In the genomic region with DNA sequence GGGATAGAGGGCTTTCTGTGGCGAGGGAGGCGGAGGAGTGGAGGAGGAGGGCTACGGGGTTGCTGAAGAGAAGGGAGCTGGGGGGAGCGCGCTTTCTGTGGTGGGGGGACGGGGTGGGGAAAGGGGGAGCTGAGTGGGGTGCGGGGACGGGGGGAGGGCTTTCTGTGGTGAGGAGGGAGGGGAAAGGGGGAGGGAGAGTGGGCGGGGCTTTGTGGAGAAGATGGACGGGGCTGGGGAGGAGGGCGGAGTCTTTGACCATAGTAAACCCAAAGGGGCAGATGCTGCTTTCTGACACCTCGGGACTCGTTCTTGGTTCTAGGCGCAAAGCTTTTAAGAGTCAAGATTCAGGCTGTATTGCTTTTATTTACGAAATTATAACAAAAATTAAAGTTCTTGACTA, we compare ENCODE assay signal across 8 mouse cellular contexts. TPM values are rescaled to one million over a fixed set of nuclear protein-coding genes. Genes with fewer than 3 reads are reported as not detected.
DNase-seq lines count a peak whose midpoint lies in the region; ATAC-seq lines count a peak whose summit lies in the region.

No protein-coding gene starts in this region.

- peak overlapping the region; percentile 81 for H3K9ac ChIP-seq in neural tube, embryonic 11.5 days (ENCODE audit: low read length)
- H3K9ac ChIP-seq in forebrain, embryonic 12.5 days: peak overlapping the region; percentile 83
- H3K9ac ChIP-seq in hindbrain, embryonic 13.5 days: peak overlapping the region; percentile 85
- peak overlapping the region; percentile 70 for H3K9ac ChIP-seq in limb, embryonic 11.5 days (ENCODE audit: low read length)
- H3K9ac ChIP-seq in midbrain, embryonic 12.5 days (replicated peaks): peak overlapping the region; percentile 78
- H3K9ac ChIP-seq in stomach, embryonic 14.5 days (replicated peaks; ENCODE audit: low read depth, low read length): peak overlapping the region; percentile 74; the same call in 1 of the 2 replicates

- peak overlapping the region; percentile 88 for H3K27ac ChIP-seq in neural tube, embryonic 11.5 days (ENCODE audit: low read depth, low read length)
- peak overlapping the region; percentile 97 for H3K27ac ChIP-seq in forebrain, embryonic 12.5 days
- peak overlapping the region; percentile 97 for H3K27ac ChIP-seq in hindbrain, embryonic 13.5 days
- peak overlapping the region; percentile 72 for H3K27ac ChIP-seq in limb, embryonic 11.5 days (replicated peaks; ENCODE audit: low read depth, low read length)
- peak overlapping the region; percentile 96 for H3K27ac ChIP-seq in midbrain, embryonic 12.5 days (replicated peaks)
- H3K27ac ChIP-seq in stomach, embryonic 14.5 days (ENCODE audit: low read length): peak overlapping the region; percentile 94

- no peaks in the 10 kb centered on the region for H3K4me1 ChIP-seq in neural tube, embryonic 11.5 days (ENCODE audit: control insufficient read depth, insufficient read depth, low read length)
- peaks cover 15% of the 10 kb centered on the region for H3K4me1 ChIP-seq in forebrain, embryonic 12.5 days
- H3K4me1 ChIP-seq in hindbrain, embryonic 13.5 days (replicated peaks): peaks cover 7% of the 10 kb centered on the region; the same call in 1 of the 2 replicates
- H3K4me1 ChIP-seq in limb, embryonic 11.5 days (ENCODE audit: control insufficient read depth, insufficient read depth, low read length): peaks cover 3% of the 10 kb centered on the region; the same call in 1 of the 2 replicates
- peaks cover 13% of the 10 kb centered on the region; the same call in 1 of the 2 replicates for H3K4me1 ChIP-seq in midbrain, embryonic 12.5 days
- peaks cover 20% of the 10 kb centered on the region for H3K4me1 ChIP-seq in stomach, embryonic 14.5 days (ENCODE audit: control insufficient read depth, insufficient read depth, low read length)

- ATAC-seq in neural tube, embryonic 11.5 days (ENCODE audit: insufficient read depth, low FRiP score, low TSS enrichment): no peak
- ATAC-seq in forebrain, embryonic 12.5 days (ENCODE audit: low FRiP score): 0 out of 2 replicates have a peak, but pooled peaks have one; percentile 31
- peak; percentile 39; the same call in 1 of the 2 replicates for ATAC-seq in hindbrain, embryonic 13.5 days (ENCODE audit: low FRiP score)
- ATAC-seq in limb, embryonic 11.5 days (ENCODE audit: insufficient number of reproducible peaks, low FRiP score, low TSS enrichment, low read depth): no peak
- ATAC-seq in midbrain, embryonic 12.5 days (ENCODE audit: low FRiP score, low read depth): peak; percentile 24
- no peak for ATAC-seq in stomach, embryonic 14.5 days (ENCODE audit: insufficient number of reproducible peaks, insufficient read depth, low FRiP score, low read depth)

- H3K4me3 ChIP-seq in neural tube, embryonic 11.5 days (ENCODE audit: low read depth, low read length): peak overlapping the region; percentile 71
- peak overlapping the region; percentile 72 for H3K4me3 ChIP-seq in forebrain, embryonic 12.5 days (replicated peaks)
- peak overlapping the region; percentile 70 for H3K4me3 ChIP-seq in hindbrain, embryonic 13.5 days
- H3K4me3 ChIP-seq in limb, embryonic 11.5 days (ENCODE audit: low read depth, low read length): peak overlapping the region; percentile 65
- H3K4me3 ChIP-seq in midbrain, embryonic 12.5 days: peak overlapping the region; percentile 82
- peak overlapping the region; percentile 72 for H3K4me3 ChIP-seq in stomach, embryonic 14.5 days (ENCODE audit: low read depth, low read length)

- H3K9me3 ChIP-seq in neural tube, embryonic 11.5 days (ENCODE audit: control insufficient read depth, low read length): no peaks in the 10 kb centered on the region
- H3K9me3 ChIP-seq in forebrain, embryonic 12.5 days: no peaks in the 10 kb centered on the region
- no peaks in the 10 kb centered on the region for H3K9me3 ChIP-seq in hindbrain, embryonic 13.5 days
- no peaks in the 10 kb centered on the region for H3K9me3 ChIP-seq in limb, embryonic 11.5 days (ENCODE audit: control insufficient read depth, low read length)
- H3K9me3 ChIP-seq in midbrain, embryonic 12.5 days: no peaks in the 10 kb centered on the region
- H3K9me3 ChIP-seq in stomach, embryonic 14.5 days (ENCODE audit: control insufficient read depth, low read depth, low read length): no peaks in the 10 kb centered on the region

- no peaks in the 10 kb centered on the region for H3K27me3 ChIP-seq in neural tube, embryonic 11.5 days (ENCODE audit: control insufficient read depth, insufficient read depth, low read length)
- H3K27me3 ChIP-seq in forebrain, embryonic 12.5 days: no peaks in the 10 kb centered on the region
- no peaks in the 10 kb centered on the region for H3K27me3 ChIP-seq in hindbrain, embryonic 13.5 days
- no peaks in the 10 kb centered on the region for H3K27me3 ChIP-seq in limb, embryonic 11.5 days (ENCODE audit: control insufficient read depth, insufficient read depth, low read length)
- no peaks in the 10 kb centered on the region for H3K27me3 ChIP-seq in midbrain, embryonic 12.5 days
- no peaks in the 10 kb centered on the region for H3K27me3 ChIP-seq in stomach, embryonic 14.5 days (ENCODE audit: control insufficient read depth, insufficient read depth, low read length)

- peaks cover 4% of the 10 kb centered on the region; the same call in 1 of the 2 replicates for H3K36me3 ChIP-seq in neural tube, embryonic 11.5 days (ENCODE audit: control insufficient read depth, insufficient read depth, low read length)
- peaks cover 39% of the 10 kb centered on the region for H3K36me3 ChIP-seq in forebrain, embryonic 12.5 days (replicated peaks)
- peaks cover 36% of the 10 kb centered on the region for H3K36me3 ChIP-seq in hindbrain, embryonic 13.5 days
- H3K36me3 ChIP-seq in limb, embryonic 11.5 days (ENCODE audit: control insufficient read depth, insufficient read depth, low read length): peaks cover 11% of the 10 kb centered on the region
- H3K36me3 ChIP-seq in midbrain, embryonic 12.5 days: peaks cover 40% of the 10 kb centered on the region
- H3K36me3 ChIP-seq in stomach, embryonic 14.5 days (ENCODE audit: control insufficient read depth, insufficient read depth, low read length): peaks cover 37% of the 10 kb centered on the region

- DNase-seq in neural tube, embryonic 11.5 days (ENCODE audit: low spot score): peak; percentile 80
- DNase-seq in neural tube, embryonic 10.5 days (ENCODE audit: extremely low spot score, low spot score): no peak
- peak; percentile 39 for DNase-seq in brain, embryonic 18.5 days (ENCODE audit: low read depth, low spot score)
- peak; percentile 67 for DNase-seq in limb, embryonic 11.5 days (ENCODE audit: low spot score)

- 2% methylated on average over 11 of the region's 15 CpGs for WGBS in neural tube, embryonic 11.5 days
- 4% methylated on average over 13 of the region's 15 CpGs for WGBS in forebrain, embryonic 12.5 days
- WGBS in hindbrain, embryonic 13.5 days: under 1% methylated on average over 15 of the region's 15 CpGs
- WGBS in limb, embryonic 11.5 days: under 1% methylated on average over 13 of the region's 15 CpGs
- WGBS in midbrain, embryonic 12.5 days: 2% methylated on average over 12 of the region's 15 CpGs
- 3% methylated on average over 15 of the region's 15 CpGs for WGBS in stomach, embryonic 14.5 days

- peak overlapping the region; percentile 49 for H3K4me2 ChIP-seq in neural tube, embryonic 11.5 days (ENCODE audit: low read depth)
- H3K4me2 ChIP-seq in forebrain, embryonic 12.5 days: peak overlapping the region; percentile 54
- peak overlapping the region; percentile 78 for H3K4me2 ChIP-seq in hindbrain, embryonic 13.5 days
- peak overlapping the region; percentile 65; the same call in 1 of the 2 replicates for H3K4me2 ChIP-seq in limb, embryonic 11.5 days (ENCODE audit: low read depth, severe bottlenecking)
- peak overlapping the region; percentile 71 for H3K4me2 ChIP-seq in midbrain, embryonic 12.5 days (replicated peaks)
- peak overlapping the region; percentile 45 for H3K4me2 ChIP-seq in stomach, embryonic 14.5 days (replicated peaks; ENCODE audit: low read depth, low read length)

RNA-seq across cellular contexts. Expression of a gene that starts 0.4 kb away (rescaled TPM):
- polyA plus RNA-seq in neural tube, embryonic 11.5 days (2014; fragmentation: Nextera tagmentation; extraction: Ambion mirVana): 295 and 303 TPM in 2 replicates
- 297 and 314 TPM in 2 replicates for polyA plus RNA-seq in forebrain, embryonic 12.5 days (2016; fragmentation: Nextera tagmentation; extraction: Ambion mirVana)
- 178 and 182 TPM in 2 replicates for polyA plus RNA-seq in hindbrain, embryonic 13.5 days (2015; fragmentation: Nextera tagmentation; extraction: Ambion mirVana)
- polyA plus RNA-seq in limb, embryonic 11.5 days (2014; fragmentation: Nextera tagmentation; extraction: Ambion mirVana): 311 and 312 TPM in 2 replicates
- polyA plus RNA-seq in midbrain, embryonic 12.5 days (2016; fragmentation: Nextera tagmentation; extraction: Ambion mirVana): 238 and 263 TPM in 2 replicates
- 381 and 400 TPM in 2 replicates for polyA plus RNA-seq in stomach, embryonic 14.5 days (2014; fragmentation: Nextera tagmentation; extraction: Ambion mirVana)

RNA-seq across cellular contexts. Expression of a gene that starts 40.0 kb away (rescaled TPM):
- polyA plus RNA-seq in neural tube, embryonic 11.5 days (2014; fragmentation: Nextera tagmentation; extraction: Ambion mirVana): 0.25 and 0.64 TPM in 2 replicates
- polyA plus RNA-seq in forebrain, embryonic 12.5 days (2016; fragmentation: Nextera tagmentation; extraction: Ambion mirVana): 0.92 and 1.1 TPM in 2 replicates
- 0.18 and 0.31 TPM in 2 replicates for polyA plus RNA-seq in hindbrain, embryonic 13.5 days (2015; fragmentation: Nextera tagmentation; extraction: Ambion mirVana)
- 2.4 and 3.3 TPM in 2 replicates for polyA plus RNA-seq in limb, embryonic 11.5 days (2014; fragmentation: Nextera tagmentation; extraction: Ambion mirVana)
- 0.26 and 0.66 TPM in 2 replicates for polyA plus RNA-seq in midbrain, embryonic 12.5 days (2016; fragmentation: Nextera tagmentation; extraction: Ambion mirVana)
- 10.3 and 12.7 TPM in 2 replicates for polyA plus RNA-seq in stomach, embryonic 14.5 days (2014; fragmentation: Nextera tagmentation; extraction: Ambion mirVana)

Comparison
In these comparisons a context has a peak if more than half of its experiments do, and no peak if none do; other contexts are left out.
1. ATAC-seq: peak in forebrain, embryonic 12.5 days (single experiment), hindbrain, embryonic 13.5 days (single experiment) and midbrain, embryonic 12.5 days (single experiment); none in neural tube, embryonic 11.5 days (single experiment), limb, embryonic 11.5 days (single experiment) and stomach, embryonic 14.5 days (single experiment).
2. Peak in every context shown above with its lines, with median percentiles within 50 percentile points of each other: H3K27ac ChIP-seq, H3K4me2 ChIP-seq, H3K4me3 ChIP-seq and H3K9ac ChIP-seq.